Mouse (Mus musculus): ENCODE measurements around the gene Mapkapk3. TPM values are rescaled to one million over a fixed set of nuclear protein-coding genes. Genes with fewer than 3 reads are reported as not detected.
A peak's percentile ranks its signal among the peaks of the same experiment; 100 is the strongest.

Gene Mapkapk3
- polyA plus RNA-seq, 1 experiment from 2014 or later: 5.9 TPM

DNA sequence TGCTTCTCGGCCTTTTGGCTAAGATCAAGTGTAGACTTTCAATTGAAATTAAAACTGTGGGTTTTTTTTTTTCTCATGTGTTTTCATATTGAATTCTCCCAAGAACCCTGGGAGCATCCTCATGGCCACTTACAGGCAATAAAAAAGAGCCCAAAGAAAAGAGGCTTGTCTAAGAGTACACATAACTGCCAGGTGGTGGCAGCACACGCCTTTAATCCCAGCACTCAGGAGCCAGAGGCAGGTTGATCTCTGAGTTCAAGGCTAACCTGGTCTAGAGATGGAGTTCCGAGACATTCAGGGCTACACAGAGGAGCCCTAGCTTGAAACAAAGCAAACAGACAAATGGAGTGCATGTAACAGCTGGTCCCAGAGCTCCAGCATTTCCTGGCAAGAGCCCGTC, 43.5 kb downstream of the Mapkapk3 start:
- whole genome bisulfite sequencing: 61% methylated on average over 4 of the region's 4 CpGs
- no peak overlapping the region for H3K4me3 ChIP-seq
- peak; percentile 25 for DNase-seq (ENCODE audit: low spot score)
- no peaks in the 10 kb centered on the region for H3K36me3 ChIP-seq
- H3K9me3 ChIP-seq (replicated peaks): no peaks in the 10 kb centered on the region
- no peaks in the 10 kb centered on the region for H3K27me3 ChIP-seq (ENCODE audit: low read depth, poor library complexity, severe bottlenecking)
- H3K27ac ChIP-seq: no peak overlapping the region
- H3K4me1 ChIP-seq: no peaks in the 10 kb centered on the region

DNA sequence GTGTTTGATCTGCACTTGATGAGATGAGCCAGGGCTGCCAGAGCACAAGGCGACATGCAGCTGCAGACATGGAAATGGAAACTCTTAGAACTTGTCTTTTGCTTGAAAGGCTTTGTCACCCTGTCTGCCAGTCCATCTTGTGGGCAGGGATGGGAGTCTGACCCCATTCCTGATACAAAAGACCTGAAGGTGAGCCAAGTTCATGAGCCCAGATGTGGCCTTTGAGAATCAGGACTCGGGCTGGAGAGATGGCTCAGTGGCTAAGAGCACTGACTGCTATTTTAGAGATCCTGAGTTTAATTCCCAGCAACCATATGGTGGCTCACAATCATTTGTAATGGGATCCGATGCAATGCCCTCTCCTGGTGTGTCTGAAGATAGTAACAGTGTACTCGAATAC, 44.4 kb downstream of the Mapkapk3 start:
- Histone ChIP-seq H3K9me3 (replicated peaks) (no peaks in the 10 kb centered on the region), H3K4me1 (no peaks in the 10 kb centered on the region), H3K27ac (no peak overlapping the region), H3K36me3 (no peaks in the 10 kb centered on the region), H3K4me3 (no peak overlapping the region), H3K27me3 (ENCODE audit: low read depth, poor library complexity, severe bottlenecking) (no peaks in the 10 kb centered on the region)
- peak; percentile 20 for DNase-seq (ENCODE audit: low spot score)
- WGBS: 90% methylated on average over 4 of the region's 4 CpGs

DNA sequence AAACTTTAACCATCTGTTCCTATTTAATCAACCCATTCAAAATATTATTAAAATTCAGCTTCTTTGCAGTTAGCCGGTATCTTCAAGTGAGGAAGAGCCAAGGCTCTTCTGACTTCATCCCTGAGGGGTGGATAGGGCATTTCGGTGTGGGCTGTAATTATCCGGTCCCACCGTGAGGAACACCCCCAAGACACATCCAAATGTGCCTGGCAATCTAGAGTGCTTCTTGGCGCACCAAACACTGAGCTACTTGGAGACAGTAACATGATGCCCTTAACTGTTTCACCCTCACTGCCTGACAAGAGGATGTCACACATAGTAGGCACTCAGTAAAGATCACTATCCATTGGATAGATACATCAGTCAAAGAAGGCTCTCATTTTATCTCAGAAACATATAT, 53.5 kb downstream of the Mapkapk3 start:
- no peak for DNase-seq (ENCODE audit: low spot score)
- no peaks in the 10 kb centered on the region for H3K9me3 ChIP-seq (replicated peaks)
- no peak overlapping the region for H3K27ac ChIP-seq
- H3K4me3 ChIP-seq: no peak overlapping the region
- 65% methylated on average over 5 of the region's 5 CpGs for WGBS
- H3K27me3 ChIP-seq (ENCODE audit: low read depth, poor library complexity, severe bottlenecking): peaks cover 86% of the 10 kb centered on the region
- peaks cover 9% of the 10 kb centered on the region for H3K4me1 ChIP-seq
- H3K36me3 ChIP-seq: no peaks in the 10 kb centered on the region

DNA sequence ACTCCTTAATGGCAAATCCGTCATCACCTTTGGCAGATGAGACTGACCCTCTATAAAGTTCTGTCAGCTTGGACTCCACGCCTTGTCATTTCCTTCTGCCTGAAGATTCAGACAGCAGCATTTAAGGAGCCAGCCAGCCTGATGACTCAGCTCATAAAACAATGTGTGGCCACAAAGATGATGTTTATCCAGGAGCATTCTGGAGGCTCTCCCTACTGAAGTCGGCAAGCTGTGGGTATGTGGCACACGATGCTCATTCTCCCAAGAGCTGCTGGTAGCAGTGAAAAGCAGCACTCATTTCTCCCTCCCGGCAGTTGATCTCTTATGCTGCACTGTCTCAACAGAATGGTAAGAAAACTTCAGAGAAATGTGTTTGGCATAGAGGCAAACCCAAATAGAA, 54.4 kb downstream of the Mapkapk3 start:
- no peak overlapping the region for H3K27ac ChIP-seq
- WGBS: 60% methylated on average over 5 of the region's 5 CpGs
- H3K4me1 ChIP-seq: peaks cover 12% of the 10 kb centered on the region
- no peak overlapping the region for H3K4me3 ChIP-seq
- H3K36me3 ChIP-seq: no peaks in the 10 kb centered on the region
- DNase-seq (ENCODE audit: low spot score): no peak
- H3K27me3 ChIP-seq (ENCODE audit: low read depth, poor library complexity, severe bottlenecking): peaks cover 95% of the 10 kb centered on the region
- H3K9me3 ChIP-seq (replicated peaks): no peaks in the 10 kb centered on the region

DNA sequence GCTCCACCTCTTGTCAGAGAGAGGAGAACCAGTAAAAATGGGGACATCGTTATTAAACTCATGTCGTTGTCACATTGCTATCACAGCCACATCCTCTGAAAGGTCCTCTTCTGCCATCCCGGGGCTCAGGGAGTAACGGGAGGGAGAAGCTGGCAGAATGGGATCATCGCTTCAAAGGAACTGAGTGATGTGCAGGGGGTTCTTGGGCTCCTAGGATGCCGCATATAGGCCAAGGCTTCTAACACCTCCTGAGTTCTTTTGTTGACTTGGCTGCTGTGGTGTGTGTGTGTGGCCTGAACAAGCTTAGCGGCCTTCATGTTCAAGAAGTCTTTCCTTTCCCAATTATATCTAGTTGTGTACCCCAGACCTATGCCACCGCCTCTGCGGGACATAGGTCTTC, 57.5 kb downstream of the Mapkapk3 start:
- H3K4me3 ChIP-seq: peak overlapping the region; percentile 69
- peaks cover 12% of the 10 kb centered on the region for H3K4me1 ChIP-seq
- H3K9me3 ChIP-seq (replicated peaks): no peaks in the 10 kb centered on the region
- 0 out of 2 replicates have a peak overlapping the region, but pooled peaks have one; percentile 59 for H3K27ac ChIP-seq
- H3K27me3 ChIP-seq (ENCODE audit: low read depth, poor library complexity, severe bottlenecking): peaks cover 100% of the 10 kb centered on the region
- no peaks in the 10 kb centered on the region for H3K36me3 ChIP-seq
- 28% methylated on average over 9 of the region's 9 CpGs for WGBS
- no peak for DNase-seq (ENCODE audit: low spot score)

DNA sequence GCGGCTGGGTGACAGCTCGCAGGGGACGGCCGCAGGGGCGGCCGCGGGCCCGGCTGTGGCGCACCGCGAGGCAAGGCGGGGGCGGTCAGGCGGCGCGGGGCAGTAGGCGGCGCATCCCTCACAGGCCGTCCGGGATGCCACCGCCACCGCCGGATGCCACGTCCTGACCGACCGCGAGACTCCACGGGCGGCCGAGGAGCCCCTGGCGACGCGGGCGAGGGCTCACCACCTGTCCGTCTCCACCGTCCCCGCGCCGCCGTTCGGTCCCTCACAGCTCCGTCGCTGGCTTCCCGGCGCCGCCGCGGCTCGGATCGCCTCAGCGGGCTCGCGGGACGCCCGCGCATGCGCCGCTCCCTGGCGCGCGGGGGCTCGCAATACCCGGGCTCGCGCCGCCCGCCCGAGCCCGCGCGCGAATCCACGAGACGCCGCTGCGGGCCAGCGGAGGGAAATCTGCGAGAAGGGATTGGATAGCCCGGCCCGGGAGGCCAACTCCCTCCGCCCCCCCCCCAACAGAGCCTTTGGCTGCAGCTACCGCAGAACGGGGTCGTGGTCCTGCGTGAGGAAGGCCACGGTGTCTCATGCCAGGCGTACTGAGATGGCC, 58.0 kb downstream of the Mapkapk3 start, which contains the start of gene Dock3:
TSS of gene Dock3 (minus strand) at position 371 of the 601 bp plus-strand sequence.
- Histone ChIP-seq H3K9me3 (replicated peaks) (no peaks in the 10 kb centered on the region), H3K27me3 (ENCODE audit: low read depth, poor library complexity, severe bottlenecking) (peaks cover 97% of the 10 kb centered on the region), H3K36me3 (no peaks in the 10 kb centered on the region), H3K4me3 (peak within 1 kb of the TSS; percentile 69), H3K27ac (peak within 1 kb of the TSS; percentile 59), H3K4me1 (peaks cover 12% of the 10 kb centered on the region)
- peak; percentile 71 for DNase-seq (ENCODE audit: low spot score)
- WGBS: under 1% methylated on average over 87 of the region's 87 CpGs

DNA sequence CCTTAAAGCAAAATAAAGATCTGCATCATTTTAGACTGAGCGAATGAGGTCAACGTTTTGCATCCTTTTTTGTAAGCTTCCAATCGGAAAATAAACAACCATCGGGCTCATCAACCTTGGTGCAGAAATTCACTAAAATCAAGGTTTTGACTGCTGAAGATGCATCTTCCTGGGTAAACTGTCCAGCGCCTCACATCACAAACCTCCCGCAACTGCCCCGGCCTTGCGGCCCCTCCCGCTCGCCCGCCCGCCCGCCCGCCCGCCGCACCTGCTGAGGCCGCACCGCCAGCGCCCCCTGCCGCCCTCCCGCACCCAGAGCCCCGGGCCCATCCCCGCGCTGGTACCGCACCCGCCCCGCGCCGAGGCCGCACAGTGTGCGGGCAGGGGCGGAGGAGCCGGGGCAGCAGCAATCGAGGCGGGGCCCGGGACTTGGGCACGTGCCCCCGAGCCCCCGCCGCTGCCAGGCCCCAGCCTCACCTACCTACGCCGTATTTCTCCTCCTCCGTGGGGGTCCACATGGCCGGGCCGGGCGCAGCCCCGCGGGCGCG, 58.6 kb downstream of the Mapkapk3 start:
- peak overlapping the region; percentile 59 for H3K27ac ChIP-seq
- H3K9me3 ChIP-seq (replicated peaks): no peaks in the 10 kb centered on the region
- H3K36me3 ChIP-seq: no peaks in the 10 kb centered on the region
- peaks cover 12% of the 10 kb centered on the region for H3K4me1 ChIP-seq
- peak overlapping the region; percentile 69 for H3K4me3 ChIP-seq
- peak; percentile 51 for DNase-seq (ENCODE audit: low spot score)
- 2% methylated on average over 47 of the region's 50 CpGs for WGBS
- H3K27me3 ChIP-seq (ENCODE audit: low read depth, poor library complexity, severe bottlenecking): peaks cover 91% of the 10 kb centered on the region

DNA sequence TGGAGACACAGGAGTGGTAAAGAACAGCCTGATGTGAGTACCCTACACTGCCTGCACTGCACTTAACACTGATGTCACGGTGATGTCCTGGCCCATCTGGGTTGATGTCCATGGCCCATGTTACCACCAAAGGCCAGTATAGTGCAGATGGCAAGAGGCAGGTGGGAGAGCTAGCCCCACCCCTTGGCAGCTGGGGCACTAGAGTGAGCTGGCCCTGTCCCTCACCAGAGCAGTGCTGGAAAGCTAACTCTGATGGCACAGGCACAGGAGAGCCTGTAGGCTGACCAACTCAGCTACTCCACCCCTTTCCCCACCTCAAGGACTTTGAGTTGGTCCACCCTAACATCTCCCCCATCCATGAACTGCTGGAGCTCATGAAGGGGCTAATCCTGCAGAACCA, 65.1 kb downstream of the Mapkapk3 start:
- Histone ChIP-seq H3K27ac (no peak overlapping the region), H3K36me3 (no peaks in the 10 kb centered on the region), H3K9me3 (replicated peaks) (no peaks in the 10 kb centered on the region), H3K4me1 (no peaks in the 10 kb centered on the region), H3K4me3 (no peak overlapping the region), H3K27me3 (ENCODE audit: low read depth, poor library complexity, severe bottlenecking) (peaks cover 33% of the 10 kb centered on the region)
- DNase-seq (ENCODE audit: low spot score): no peak
- 93% methylated on average over 1 of the region's 1 CpGs for WGBS

Small RNA genes within 50 kb of the gene (microRNA-seq; reads per million reads assigned to microRNA genes)
- not detected for gene Gm22238

Other genes starting within 250 kb of the Mapkapk3 start
- 0.76 and 0.85 TPM in 2 replicates for gene Dock3, start 58.0 kb downstream of the Mapkapk3 start, polyA plus RNA-seq (2016; fragmentation: Nextera tagmentation; extraction: Ambion mirVana)
- 4.3 and 5.1 TPM in 2 replicates for gene Cish, start 6.1 kb upstream of the Mapkapk3 start, polyA plus RNA-seq (2016; fragmentation: Nextera tagmentation; extraction: Ambion mirVana)
- 10.3 and 12.2 TPM in 2 replicates for gene Hemk1, start 48.5 kb upstream of the Mapkapk3 start, polyA plus RNA-seq (2016; fragmentation: Nextera tagmentation; extraction: Ambion mirVana)
- gene 6430571L13Rik, start 50.7 kb upstream of the Mapkapk3 start, polyA plus RNA-seq (2016; fragmentation: Nextera tagmentation; extraction: Ambion mirVana): 0.72 and 0.74 TPM in 2 replicates
- gene Cacna2d2, start 109.7 kb upstream of the Mapkapk3 start, polyA plus RNA-seq (2016; fragmentation: Nextera tagmentation; extraction: Ambion mirVana): 0.20 and 0.34 TPM in 2 replicates
- gene Tmem115, start 244.1 kb upstream of the Mapkapk3 start, polyA plus RNA-seq (2016; fragmentation: Nextera tagmentation; extraction: Ambion mirVana): 41.3 and 43.5 TPM in 2 replicates

Measured in limb, embryonic 10.5 days (tissue).